Mouse (Mus musculus) cerebellum, adult 2 months (tissue): ENCODE measurements at regions not wholly inside any gene's neighbourhood (a gene's known extent, or its start where the extent isn't known, plus 50 kb on each side); places are given as distances from the start of the nearest gene placed in this dataset.
"Not testable (repeated sequence)": the region's sequence is repeated elsewhere in the genome, so short reads cannot be mapped to it uniquely, and the experiment has no call there.

ENCODE experiments used
- DNase-seq, 2 experiments: peaks; one replicate each; pipeline ENCODE4 v3.0.0; 2021
- H3K27ac ChIP-seq: fragments of 200-500 bp; 2 replicates; pipeline ENCODE4 v1.5.1; 2012; ENCODE audit warnings: low read length, control low read depth, inconsistent platforms; ENCODE audit not compliant: insufficient read depth
- H3K27me3 ChIP-seq: fragments of 200-500 bp; 2 replicates; pipeline ENCODE4 v1.6.1; 2012; ENCODE audit warnings: inconsistent platforms, mild to moderate bottlenecking, low read length, moderate library complexity; ENCODE audit not compliant: control insufficient read depth, insufficient read depth
- H3K4me1 ChIP-seq: fragments of 200-500 bp; 2 replicates; pipeline ENCODE4 v1.6.1; 2011; ENCODE audit warnings: low read length; ENCODE audit not compliant: control insufficient read depth, insufficient read depth
- H3K4me3 ChIP-seq: fragments of 200-500 bp; replicated peaks from 2 replicates; pipeline ENCODE3; 2011; ENCODE audit warnings: mild to moderate bottlenecking, low read depth, low read length, control low read depth; ENCODE audit not compliant: insufficient read depth
- CTCF ChIP-seq: fragments of 200-500 bp; IDR thresholded peaks from 2 replicates; pipeline ENCODE4 v1.5.1; 2011; ENCODE audit warnings: low read depth, mild to moderate bottlenecking, control low read depth, low read length, moderate library complexity, borderline replicate concordance; ENCODE audit not compliant: insufficient read depth
- POLR2A ChIP-seq: fragments of 200-500 bp; IDR thresholded peaks from 2 replicates; pipeline ENCODE4 v1.6.1; 2011; ENCODE audit warnings: low read length, control low read depth, borderline replicate concordance; ENCODE audit not compliant: insufficient read depth
- WGBS: fragments of 180-500 bp; shearing (Covaris S2); methylation state at CpG from one replicate; pipeline ENCODE4 v1.1.7; 2018; 5-methylcytosine and 5-hydroxymethylcytosine counted together

DNA sequence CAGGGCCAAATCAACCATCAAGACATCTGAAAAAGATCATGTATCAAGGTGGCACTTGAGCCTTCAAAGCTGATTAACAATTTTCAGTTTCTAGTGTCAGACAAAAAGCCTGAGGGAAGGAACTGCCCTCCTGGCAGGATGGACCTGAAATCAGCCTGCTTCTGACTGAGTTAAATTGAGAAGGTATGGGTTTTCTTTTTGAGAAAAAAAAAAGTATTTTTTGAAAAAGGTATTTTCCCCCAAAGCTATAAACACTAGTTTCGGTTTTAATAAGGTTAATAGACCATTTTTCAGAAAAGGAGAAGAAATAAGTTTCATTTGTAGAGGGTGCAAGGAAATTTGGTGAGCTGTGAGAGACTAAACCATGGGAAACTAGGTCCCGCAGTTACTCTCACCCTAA is 124.6 kb upstream of the Mrpl21 start:
- H3K27ac ChIP-seq, H3K27me3 ChIP-seq, H3K4me1 ChIP-seq, DNase-seq, H3K4me3 ChIP-seq: not testable (repeated sequence)
- WGBS = 56% methylated on average over 2 of the region's 2 CpGs

DNA sequence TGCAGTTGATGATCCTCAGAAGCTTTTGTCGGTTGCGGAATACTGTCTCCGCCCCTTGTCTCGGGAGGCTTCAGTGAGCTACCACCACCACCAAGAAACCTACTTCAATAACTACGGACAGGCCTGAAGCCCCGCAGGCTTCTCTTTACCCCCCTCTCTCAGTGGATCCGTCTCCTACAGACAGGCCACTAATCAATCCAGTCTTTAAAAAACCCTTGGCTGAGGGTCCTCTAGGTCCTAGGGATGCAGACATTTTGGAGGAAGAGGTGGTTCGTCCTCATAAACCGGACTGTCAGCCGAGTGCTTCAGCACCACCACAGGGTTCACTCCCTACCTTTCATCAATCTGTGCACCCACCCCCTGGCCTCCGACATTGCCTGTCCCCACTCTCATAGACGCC is 123.4 kb upstream of the Mrpl21 start:
- no peak for TF ChIP-seq POLR2A
- no peak for TF ChIP-seq CTCF
- no peak overlapping the region for H3K4me3 ChIP-seq
- H3K4me1 ChIP-seq = no peaks in the 10 kb centered on the region
- no peaks in the 10 kb centered on the region for H3K27me3 ChIP-seq
- no peak overlapping the region for H3K27ac ChIP-seq
- DNase-seq = no peak
- WGBS = 92% methylated on average over 12 of the region's 12 CpGs

GRCm38 (mm10) chr19:3167683-3168082 is 115.0 kb upstream of the Mrpl21 start:
- Histone ChIP-seq H3K27me3 (no peaks in the 10 kb centered on the region), H3K4me3 (no peak overlapping the region), H3K4me1 (no peaks in the 10 kb centered on the region), H3K27ac (no peak overlapping the region)
- no peak for DNase-seq
- 71% methylated on average over 7 of the region's 7 CpGs for WGBS
- no peak for TF ChIP-seq POLR2A
- no peak for TF ChIP-seq CTCF

DNA sequence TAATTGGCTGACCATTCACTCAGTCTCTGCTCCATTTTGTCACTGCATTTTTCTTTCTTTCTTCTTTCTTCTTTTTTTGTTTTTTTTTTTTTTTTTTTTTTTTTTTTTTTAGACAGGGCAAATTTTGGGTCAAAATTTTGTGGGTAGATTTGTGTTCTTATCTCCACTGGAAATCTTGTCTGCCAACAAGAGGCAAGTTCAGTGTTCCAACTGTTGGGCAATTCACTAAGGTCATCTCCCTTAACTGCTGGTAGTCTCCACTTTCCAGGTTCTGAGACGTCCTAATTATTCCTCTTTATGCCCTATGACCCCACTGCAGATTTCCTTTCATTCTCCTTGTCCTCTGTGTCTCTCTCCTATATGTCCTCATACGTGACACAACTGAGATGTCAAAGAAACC is 100.1 kb upstream of the Mrpl21 start:
- Histone ChIP-seq H3K4me1 (no peaks in the 10 kb centered on the region), H3K27me3 (no peaks in the 10 kb centered on the region), H3K27ac (no peak overlapping the region), H3K4me3 (no peak overlapping the region)
- DNase-seq = no peak
- TF ChIP-seq CTCF (no peak), POLR2A (no peak)
- 58% methylated on average over 2 of the region's 2 CpGs for WGBS

GRCm38 (mm10) chr19:3192644-3193043 is 90.1 kb upstream of the Mrpl21 start:
- no peak for DNase-seq
- Histone ChIP-seq H3K4me1 (no peaks in the 10 kb centered on the region), H3K4me3 (no peak overlapping the region), H3K27me3 (no peaks in the 10 kb centered on the region), H3K27ac (no peak overlapping the region)
- TF ChIP-seq CTCF (no peak), POLR2A (no peak)

DNA sequence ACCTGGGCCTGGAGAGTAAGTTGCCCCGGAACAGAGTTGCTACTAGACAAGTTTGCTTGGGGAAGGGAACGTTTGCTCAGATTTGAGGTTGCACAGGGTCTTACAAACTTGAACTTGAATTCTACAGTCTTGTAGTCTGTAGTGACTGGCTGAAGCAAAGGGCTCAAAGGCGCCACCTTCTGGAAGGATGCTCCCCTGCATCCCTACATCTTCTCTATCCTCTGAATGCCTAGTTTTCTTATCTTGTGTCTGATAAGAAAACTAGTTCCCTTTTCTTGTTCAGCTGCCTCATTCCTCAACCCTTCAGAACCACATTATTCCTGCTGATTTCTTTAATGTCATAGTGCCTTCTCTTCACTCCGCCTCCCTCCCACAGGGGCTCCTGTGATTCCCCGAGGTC is 78.2 kb upstream of the Mrpl21 start:
- not testable (repeated sequence) for H3K27ac ChIP-seq, H3K27me3 ChIP-seq, H3K4me3 ChIP-seq, H3K4me1 ChIP-seq, DNase-seq
- WGBS = 62% methylated on average over 5 of the region's 5 CpGs

DNA sequence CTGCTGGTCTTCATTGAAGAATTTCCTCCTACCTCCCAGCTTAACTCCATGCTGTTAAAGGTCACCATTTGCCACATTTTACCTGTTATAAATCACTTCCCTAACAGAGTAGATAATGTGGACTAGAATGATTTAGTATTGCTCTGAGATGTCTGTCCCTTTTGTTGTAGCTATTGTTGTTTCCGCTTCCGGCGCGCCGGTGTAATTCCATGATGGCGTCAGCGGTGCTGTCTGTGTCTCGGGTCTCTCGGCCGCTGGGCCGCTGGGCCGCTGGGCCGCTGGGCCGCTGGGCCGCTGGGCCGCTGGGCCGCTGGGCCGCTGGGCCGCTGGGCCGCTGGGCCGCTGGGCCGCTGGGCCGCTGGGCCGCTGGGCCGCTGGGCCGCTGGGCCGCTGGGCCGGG is 77.3 kb upstream of the Mrpl21 start:
- H3K27ac ChIP-seq, H3K4me1 ChIP-seq, DNase-seq, H3K27me3 ChIP-seq, H3K4me3 ChIP-seq: not testable (repeated sequence)
- 84% methylated on average over 28 of the region's 28 CpGs for WGBS

- Histone ChIP-seq H3K27me3 (no peaks in the 10 kb centered on the region), H3K4me1 (no peaks in the 10 kb centered on the region), H3K27ac (no peak overlapping the region), H3K4me3 (no peak overlapping the region)
- peak in 1 of 2 experiments; percentile 4 for DNase-seq
- 14% methylated on average over 4 of the region's 4 CpGs for WGBS
- no peak for TF ChIP-seq POLR2A
- TF ChIP-seq CTCF = peak; percentile 42; the same call in 1 of the 2 replicates
Measured at GRCm38 (mm10) chr19:3208283-3208682, 74.4 kb upstream of the Mrpl21 start.
